Mouse (Mus musculus) olfactory bulb, adult 2 months (tissue): ENCODE results near the gene Abhd16a. TPM values are rescaled to one million over a fixed set of nuclear protein-coding genes. Genes with fewer than 3 reads are reported as not detected.

Source experiments
- H3K27ac ChIP-seq: fragments of 200-500 bp; 2 replicates; pipeline ENCODE4 v1.5.1; 2012; ENCODE audit warnings: low read depth, low read length; ENCODE audit not compliant: insufficient read depth
- H3K4me1 ChIP-seq: fragments of 200-500 bp; 2 replicates; pipeline ENCODE4 v1.6.1; 2012; ENCODE audit warnings: low read length; ENCODE audit not compliant: control insufficient read depth, insufficient read depth
- H3K4me3 ChIP-seq: fragments of 200-500 bp; 2 replicates; pipeline ENCODE4 v1.5.1; 2012; ENCODE audit warnings: mild to moderate bottlenecking, low read depth, low read length, moderate library complexity; ENCODE audit not compliant: insufficient read depth
- CTCF ChIP-seq: fragments of 200-500 bp; IDR thresholded peaks from 2 replicates; pipeline ENCODE4 v1.5.1; 2012; ENCODE audit warnings: low read depth, mild to moderate bottlenecking, low read length, moderate library complexity; ENCODE audit not compliant: insufficient read depth
- POLR2A ChIP-seq: fragments of 200-500 bp; IDR thresholded peaks from 2 replicates; pipeline ENCODE4 v1.6.1; 2012; ENCODE audit warnings: mild to moderate bottlenecking, low read depth, low read length, moderate library complexity; ENCODE audit not compliant: insufficient read depth
- WGBS: fragments of 180-500 bp; shearing (Covaris S2); methylation state at CpG from one replicate; pipeline ENCODE4 v1.1.7; 2018; 5-methylcytosine and 5-hydroxymethylcytosine counted together
- polyA plus RNA-seq: library from polyadenylated mRNA; stranded (reverse); fragments of >200 nt; gene quantifications from 2 replicates; pipeline ENCODE4 v1.2.4, GENCODE M21; 2012; ENCODE audit warnings: low replicate concordance; ENCODE audit not compliant: missing spikeins, insufficient read depth, insufficient read length

Abhd16a gene
- polyA plus RNA-seq, 1 experiment, result not detected

- H3K27ac ChIP-seq, result no peak overlapping the region
- H3K4me1 ChIP-seq, result peaks cover 10% of the 10 kb centered on the region; the same call in 1 of the 2 replicates
- 61% methylated on average over 6 of the region's 6 CpGs for WGBS
- no peak for TF ChIP-seq POLR2A
- no peak for TF ChIP-seq CTCF
- H3K4me3 ChIP-seq, result no peak overlapping the region
Observed at GRCm38 (mm10) chr17:35080248-35080647, 8.8 kb upstream of the Abhd16a start.

DNA sequence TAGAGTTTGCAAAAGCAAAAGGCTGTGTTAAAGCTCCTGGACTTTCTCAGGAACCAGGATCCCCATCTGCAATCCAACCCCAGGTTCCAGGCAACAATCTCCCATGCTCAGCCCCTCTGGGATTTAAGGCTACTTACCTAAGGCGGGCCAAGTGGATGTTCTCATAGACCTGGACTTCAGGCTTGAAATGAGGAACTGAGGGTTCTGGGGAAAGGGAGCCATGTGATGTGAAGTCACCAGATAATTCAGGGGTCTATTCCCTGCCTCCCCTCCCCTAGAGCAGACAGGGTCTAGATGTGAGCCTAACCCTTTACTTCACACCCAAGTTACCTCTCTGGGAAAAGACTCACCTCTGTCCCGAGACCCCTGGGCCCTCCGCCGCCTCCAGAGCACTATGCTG, 8.4 kb upstream of the Abhd16a start:
- TF ChIP-seq POLR2A (no peak), CTCF (no peak)
- Histone ChIP-seq H3K27ac (no peak overlapping the region), H3K4me1 (peaks cover 10% of the 10 kb centered on the region; the same call in 1 of the 2 replicates), H3K4me3 (no peak overlapping the region)
- 77% methylated on average over 4 of the region's 4 CpGs for WGBS

GRCm38 (mm10) chr17:35082841-35083576, 6.1 kb upstream of the Abhd16a start:
- no peak for TF ChIP-seq CTCF
- no peak for TF ChIP-seq POLR2A
- no peak overlapping the region for H3K27ac ChIP-seq
- WGBS, result 88% methylated on average over 16 of the region's 16 CpGs
- peaks cover 2% of the 10 kb centered on the region; the same call in 1 of the 2 replicates for H3K4me1 ChIP-seq
- no peak overlapping the region for H3K4me3 ChIP-seq

GRCm38 (mm10) chr17:35083929-35084497, 5.0 kb upstream of the Abhd16a start:
- Histone ChIP-seq H3K4me1 (no peaks in the 10 kb centered on the region), H3K27ac (no peak overlapping the region), H3K4me3 (no peak overlapping the region)
- WGBS, result 80% methylated on average over 3 of the region's 3 CpGs
- no peak for TF ChIP-seq POLR2A
- no peak for TF ChIP-seq CTCF

DNA sequence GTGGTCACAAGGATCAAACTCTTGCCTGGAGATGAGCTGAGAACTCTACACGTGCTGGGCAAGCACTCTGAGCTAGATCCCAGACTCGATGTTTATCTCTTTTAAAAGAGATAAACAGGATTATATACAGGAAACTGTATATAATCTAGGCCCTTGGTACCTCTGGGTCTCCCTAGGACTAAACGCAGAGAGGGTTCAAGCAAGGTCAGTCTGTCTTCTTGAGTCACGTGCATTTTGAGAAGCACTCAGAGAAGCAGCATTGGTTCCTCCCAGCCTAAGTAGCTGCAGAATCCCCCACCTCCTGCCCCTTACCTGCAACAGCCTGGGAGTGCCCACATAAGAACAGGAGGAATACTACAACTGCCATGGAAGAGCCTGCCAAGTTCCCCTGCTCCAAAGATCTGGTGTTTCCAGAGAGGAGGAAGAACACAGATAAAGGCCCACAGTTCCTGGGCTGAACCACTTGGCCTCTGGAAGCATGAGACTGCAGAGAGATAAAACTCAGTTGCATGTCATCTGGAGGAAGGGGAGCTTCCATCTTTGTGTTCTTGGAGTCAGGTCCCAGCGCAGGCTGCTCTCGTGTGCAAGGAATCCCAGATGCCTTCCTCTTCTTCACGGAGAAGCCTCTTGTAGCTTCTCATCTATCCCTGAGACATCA, 3.7 kb upstream of the Abhd16a start, which contains the start of gene Ly6g6f:
Ly6g6f (minus strand) TSS at position 403 of the 658 bp plus-strand sequence.
- no peak within 1 kb of the TSS for H3K27ac ChIP-seq
- TF ChIP-seq CTCF (no peak), POLR2A (no peak)
- WGBS, result 81% methylated on average over 7 of the region's 7 CpGs
- peaks cover 4% of the 10 kb centered on the region for H3K4me1 ChIP-seq
- no peak within 1 kb of the TSS for H3K4me3 ChIP-seq

DNA sequence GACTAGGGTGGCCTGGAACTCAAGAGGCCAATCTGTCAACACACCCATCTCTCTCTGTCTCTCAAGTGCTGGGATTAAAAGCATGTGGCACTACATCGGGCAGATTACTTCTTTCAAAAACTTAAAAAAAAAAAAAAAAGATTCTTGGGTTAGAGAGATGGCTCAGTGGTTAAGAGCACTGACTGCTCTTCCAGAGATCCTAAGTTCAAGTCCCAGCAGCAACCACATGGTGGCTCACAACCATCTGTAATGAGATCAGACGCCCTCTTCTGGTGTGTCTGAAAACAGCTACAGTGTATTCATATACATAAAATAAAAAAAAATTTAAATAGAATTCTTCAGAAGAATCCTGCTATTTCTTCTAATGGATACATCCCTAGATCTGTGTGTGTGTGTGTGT, 912 bp upstream of the Abhd16a start:
- WGBS, result 46% methylated on average over 2 of the region's 2 CpGs
- no peak for TF ChIP-seq POLR2A
- TF ChIP-seq CTCF, result no peak
- Histone ChIP-seq H3K4me1 (peaks cover 12% of the 10 kb centered on the region), H3K4me3 (no peak overlapping the region), H3K27ac (no peak overlapping the region)

- Histone ChIP-seq H3K4me1 (peaks cover 15% of the 10 kb centered on the region), H3K4me3 (peak overlapping the region; percentile 78), H3K27ac (no peak overlapping the region)
- 36% methylated on average over 8 of the region's 8 CpGs for WGBS
- TF ChIP-seq CTCF (no peak), POLR2A (no peak)
Observed at GRCm38 (mm10) chr17:35090166-35090932, 1.3 kb downstream of the Abhd16a start.

GRCm38 (mm10) chr17:35092403-35093198, 3.5 kb downstream of the Abhd16a start:
- TF ChIP-seq CTCF (no peak), POLR2A (no peak)
- WGBS, result 92% methylated on average over 14 of the region's 14 CpGs
- peaks cover 31% of the 10 kb centered on the region for H3K4me1 ChIP-seq
- no peak overlapping the region for H3K4me3 ChIP-seq
- no peak overlapping the region for H3K27ac ChIP-seq
